Mouse (Mus musculus): ENCODE measurements at regions not wholly inside any gene's neighbourhood (a gene's known extent, or its start where the extent isn't known, plus 50 kb on each side); places are given as distances from the start of the nearest gene placed in this dataset.

GRCm38 (mm10) chr10:17562410-17563350 lies 160.3 kb upstream of the Cited2 start:
- H3K27me3 ChIP-seq (ENCODE audit: insufficient read depth, low read length) = no peaks in the 10 kb centered on the region; the same call in 1 of the 2 replicates
- H3K4me1 ChIP-seq (replicated peaks; ENCODE audit: low read depth, low read length) = peaks cover 4% of the 10 kb centered on the region; the same call in 1 of the 2 replicates
- peaks cover 9% of the 10 kb centered on the region for H3K9me3 ChIP-seq (ENCODE audit: low read length)
- TF ChIP-seq POU5F1 (IDR thresholded peaks at IDR 0.05; ENCODE audit: borderline replicate concordance, low read length) (no peak), CTCF (conservative IDR thresholded peaks at IDR 0.05; ENCODE audit: low read length) (no peak), NANOG (IDR thresholded peaks at IDR 0.05; ENCODE audit: borderline replicate concordance, low read length) (no peak)
- H3K36me3 ChIP-seq (ENCODE audit: insufficient read depth, low read length) = no peaks in the 10 kb centered on the region
- H3K4me3 ChIP-seq (replicated peaks; ENCODE audit: low read length) = no peak overlapping the region

GRCm38 (mm10) chr10:17563351-17563749 lies 159.7 kb upstream of the Cited2 start:
- peaks cover 6% of the 10 kb centered on the region for H3K9me3 ChIP-seq (ENCODE audit: low read length)
- H3K27me3 ChIP-seq (ENCODE audit: insufficient read depth, low read length) = no peaks in the 10 kb centered on the region; the same call in 1 of the 2 replicates
- no peak overlapping the region for H3K4me3 ChIP-seq (replicated peaks; ENCODE audit: low read length)
- TF ChIP-seq POU5F1 (IDR thresholded peaks at IDR 0.05; ENCODE audit: borderline replicate concordance, low read length) (no peak), CTCF (conservative IDR thresholded peaks at IDR 0.05; ENCODE audit: low read length) (no peak), NANOG (IDR thresholded peaks at IDR 0.05; ENCODE audit: borderline replicate concordance, low read length) (no peak)
- H3K36me3 ChIP-seq (ENCODE audit: insufficient read depth, low read length) = no peaks in the 10 kb centered on the region
- peaks cover 4% of the 10 kb centered on the region; the same call in 1 of the 2 replicates for H3K4me1 ChIP-seq (replicated peaks; ENCODE audit: low read depth, low read length)

- Histone ChIP-seq H3K4me3 (replicated peaks; ENCODE audit: low read length) (no peak overlapping the region), H3K27me3 (ENCODE audit: insufficient read depth, low read length) (no peaks in the 10 kb centered on the region; the same call in 1 of the 2 replicates), H3K9me3 (ENCODE audit: low read length) (peaks cover 18% of the 10 kb centered on the region), H3K4me1 (replicated peaks; ENCODE audit: low read depth, low read length) (no peaks in the 10 kb centered on the region), H3K36me3 (ENCODE audit: insufficient read depth, low read length) (no peaks in the 10 kb centered on the region)
- TF ChIP-seq POU5F1 (IDR thresholded peaks at IDR 0.05; ENCODE audit: borderline replicate concordance, low read length) (no peak), NANOG (IDR thresholded peaks at IDR 0.05; ENCODE audit: borderline replicate concordance, low read length) (no peak), CTCF (conservative IDR thresholded peaks at IDR 0.05; ENCODE audit: low read length) (no peak)
Observed at GRCm38 (mm10) chr10:17564895-17565620, 158.0 kb upstream of the Cited2 start.

GRCm38 (mm10) chr10:17566975-17567374 lies 156.0 kb upstream of the Cited2 start:
- no peaks in the 10 kb centered on the region; the same call in 1 of the 2 replicates for H3K27me3 ChIP-seq (ENCODE audit: insufficient read depth, low read length)
- H3K9me3 ChIP-seq (ENCODE audit: low read length) = peaks cover 34% of the 10 kb centered on the region
- TF ChIP-seq NANOG (IDR thresholded peaks at IDR 0.05; ENCODE audit: borderline replicate concordance, low read length) (no peak), POU5F1 (IDR thresholded peaks at IDR 0.05; ENCODE audit: borderline replicate concordance, low read length) (no peak), CTCF (conservative IDR thresholded peaks at IDR 0.05; ENCODE audit: low read length) (no peak)
- H3K4me1 ChIP-seq (replicated peaks; ENCODE audit: low read depth, low read length) = no peaks in the 10 kb centered on the region
- H3K4me3 ChIP-seq (replicated peaks; ENCODE audit: low read length) = no peak overlapping the region
- no peaks in the 10 kb centered on the region for H3K36me3 ChIP-seq (ENCODE audit: insufficient read depth, low read length)

GRCm38 (mm10) chr10:17567631-17568030 lies 155.4 kb upstream of the Cited2 start:
- no peaks in the 10 kb centered on the region for H3K36me3 ChIP-seq (ENCODE audit: insufficient read depth, low read length)
- TF ChIP-seq POU5F1 (IDR thresholded peaks at IDR 0.05; ENCODE audit: borderline replicate concordance, low read length) (no peak), NANOG (IDR thresholded peaks at IDR 0.05; ENCODE audit: borderline replicate concordance, low read length) (no peak), CTCF (conservative IDR thresholded peaks at IDR 0.05; ENCODE audit: low read length) (no peak)
- no peaks in the 10 kb centered on the region for H3K27me3 ChIP-seq (ENCODE audit: insufficient read depth, low read length)
- no peaks in the 10 kb centered on the region for H3K4me1 ChIP-seq (replicated peaks; ENCODE audit: low read depth, low read length)
- no peak overlapping the region for H3K4me3 ChIP-seq (replicated peaks; ENCODE audit: low read length)
- peaks cover 41% of the 10 kb centered on the region for H3K9me3 ChIP-seq (ENCODE audit: low read length)

- Histone ChIP-seq H3K36me3 (ENCODE audit: insufficient read depth, low read length) (no peaks in the 10 kb centered on the region), H3K4me1 (replicated peaks; ENCODE audit: low read depth, low read length) (peaks cover 8% of the 10 kb centered on the region)
- TF ChIP-seq CTCF (conservative IDR thresholded peaks at IDR 0.05; ENCODE audit: low read length) (no peak), POU5F1 (IDR thresholded peaks at IDR 0.05; ENCODE audit: borderline replicate concordance, low read length) (no peak), NANOG (IDR thresholded peaks at IDR 0.05; ENCODE audit: borderline replicate concordance, low read length) (no peak)
Observed at GRCm38 (mm10) chr10:17569577-17570113, 153.4 kb upstream of the Cited2 start.

GRCm38 (mm10) chr10:17574894-17575293 lies 148.1 kb upstream of the Cited2 start:
- peak overlapping the region; percentile 29; the same call in 1 of the 2 replicates for H3K4me3 ChIP-seq (replicated peaks; ENCODE audit: low read length)
- TF ChIP-seq NANOG (IDR thresholded peaks at IDR 0.05; ENCODE audit: borderline replicate concordance, low read length) = no peak
- no peak for TF ChIP-seq POU5F1 (IDR thresholded peaks at IDR 0.05; ENCODE audit: borderline replicate concordance, low read length)
- H3K4me1 ChIP-seq (replicated peaks; ENCODE audit: low read depth, low read length) = peaks cover 57% of the 10 kb centered on the region
- no peaks in the 10 kb centered on the region for H3K27me3 ChIP-seq (ENCODE audit: insufficient read depth, low read length)
- peaks cover 47% of the 10 kb centered on the region for H3K9me3 ChIP-seq (ENCODE audit: low read length)
- H3K36me3 ChIP-seq (ENCODE audit: insufficient read depth, low read length) = peaks cover 17% of the 10 kb centered on the region

More at GRCm38 (mm10) chr10:17569577-17570113, 153.4 kb upstream of the Cited2 start:
- no peaks in the 10 kb centered on the region for H3K27me3 ChIP-seq (ENCODE audit: insufficient read depth, low read length)
- H3K4me3 ChIP-seq (replicated peaks; ENCODE audit: low read length) = no peak overlapping the region
- peaks cover 45% of the 10 kb centered on the region for H3K9me3 ChIP-seq (ENCODE audit: low read length)
